Mouse (Mus musculus) CH12.LX (cell line): ENCODE data around the gene Frrs1. TPM values are rescaled to one million over a fixed set of nuclear protein-coding genes. Genes with fewer than 3 reads are reported as not detected.

Source experiments
- DNase-seq: peaks from one replicate; pipeline ENCODE4 v3.0.0-alpha.2; 2013; ENCODE audit errors: extremely low read depth
- H3K27ac ChIP-seq: 2 replicates; pipeline ENCODE4 v1.5.1; 2012; ENCODE audit warnings: low read depth, mild to moderate bottlenecking, control low read depth, moderate library complexity; ENCODE audit not compliant: insufficient read depth
- H3K27me3 ChIP-seq: replicated peaks from 2 replicates; pipeline ENCODE3; 2012; ENCODE audit warnings: inconsistent platforms
- H3K36me3 ChIP-seq, 2 experiments: replicated peaks in 1 of 2; 2 replicates each; pipeline versions ENCODE3 to v1.6.1; 2012; ENCODE audit warnings: inconsistent platforms in 1 of 2, low read length in 1 of 2, mild to moderate bottlenecking in 1 of 2, mixed read lengths in 1 of 2, moderate library complexity in 1 of 2; ENCODE audit not compliant: control insufficient read depth in 1 of 2, insufficient read depth in 1 of 2
- H3K4me1 ChIP-seq, 2 experiments: 2 replicates each; pipeline ENCODE4 v1.6.1; 2012; ENCODE audit warnings: inconsistent platforms in 1 of 2, moderate library complexity in 1 of 2; ENCODE audit not compliant: insufficient read depth in 2 of 2, control insufficient read depth in 1 of 2
- H3K4me2 ChIP-seq: 2 replicates; pipeline ENCODE4 v1.6.1; 2012; ENCODE audit warnings: low read depth, mild to moderate bottlenecking, control low read depth; ENCODE audit not compliant: poor library complexity, insufficient read depth, severe bottlenecking
- H3K4me3 ChIP-seq, 3 experiments: fragments of 150-350 bp in 1 of 3; sonication (generic) in 1 of 3; replicated peaks in 1 of 3; 2 replicates each; pipeline versions ENCODE3 to v1.5.1; 2011 to 2012; ENCODE audit warnings: low read depth in 2 of 3, low read length in 2 of 3, mild to moderate bottlenecking in 2 of 3, moderate library complexity in 2 of 3, control low read depth in 1 of 3, improper control_type of control experiment in 1 of 3, inconsistent platforms in 1 of 3, mixed read lengths in 1 of 3; ENCODE audit not compliant: poor library complexity in 1 of 3
- H3K79me2 ChIP-seq: replicated peaks from 2 replicates; pipeline ENCODE4 v1.6.1; 2012; ENCODE audit warnings: mild to moderate bottlenecking, moderate library complexity; ENCODE audit not compliant: control insufficient read depth, poor library complexity, insufficient read depth, severe bottlenecking; ENCODE audit errors: extremely low read depth
- H3K9ac ChIP-seq: 2 replicates; pipeline ENCODE4 v1.6.1; 2012; ENCODE audit warnings: low read depth, mild to moderate bottlenecking, control low read depth, moderate library complexity; ENCODE audit not compliant: insufficient read depth
- H3K9me3 ChIP-seq: replicated peaks from 2 replicates; pipeline ENCODE3; 2012; ENCODE audit warnings: low read length, inconsistent platforms, mixed read lengths
- BHLHE40 ChIP-seq: IDR thresholded peaks from 2 replicates; pipeline ENCODE4 v1.6.1; 2011; ENCODE audit warnings: mild to moderate bottlenecking, low read depth, low read length, improper control_type of control experiment
- CHD1 ChIP-seq: IDR thresholded peaks from 2 replicates; pipeline ENCODE4 v1.6.1; 2012; ENCODE audit warnings: low read depth, low read length, improper control_type of control experiment, inconsistent platforms
- CHD2 ChIP-seq: IDR thresholded peaks from 2 replicates; pipeline ENCODE4 v1.6.1; 2011; ENCODE audit warnings: low read length, improper control_type of control experiment
- CTCF ChIP-seq, 2 experiments: IDR thresholded peaks in 1 of 2; conservative IDR thresholded peaks in 1 of 2; 2 replicates each; pipeline ENCODE4 v1.5.1; 2011 to 2012; ENCODE audit warnings: low read depth in 2 of 2, low read length in 2 of 2, improper control_type of control experiment in 1 of 2, inconsistent platforms in 1 of 2, mild to moderate bottlenecking in 1 of 2, moderate library complexity in 1 of 2
- ELF1 ChIP-seq: IDR thresholded peaks from 2 replicates; pipeline ENCODE4 v1.6.1; 2014; ENCODE audit warnings: low read depth, mild to moderate bottlenecking, inconsistent platforms, low read length, improper control_type of control experiment
- ETS1 ChIP-seq: conservative IDR thresholded peaks from 2 replicates; pipeline ENCODE4 v1.6.1; 2012; ENCODE audit warnings: low read depth, mild to moderate bottlenecking, inconsistent platforms, low read length, improper control_type of control experiment, moderate library complexity
- MAFK ChIP-seq: IDR thresholded peaks from 2 replicates; pipeline ENCODE4 v1.6.1; 2011; ENCODE audit warnings: low read length, improper control_type of control experiment; ENCODE audit not compliant: insufficient replicate concordance
- MAX ChIP-seq: IDR thresholded peaks from 2 replicates; pipeline ENCODE4 v1.6.1; 2011; ENCODE audit warnings: low read length, improper control_type of control experiment
- MXI1 ChIP-seq: IDR thresholded peaks from 2 replicates; pipeline ENCODE4 v1.6.1; 2011; ENCODE audit warnings: mild to moderate bottlenecking, low read depth, low read length, improper control_type of control experiment
- MYC ChIP-seq: IDR thresholded peaks from 2 replicates; pipeline ENCODE4 v1.6.1; 2011; ENCODE audit warnings: low read depth, mild to moderate bottlenecking, improper control_type of control experiment, low read length
- UBTF ChIP-seq: IDR thresholded peaks from 2 replicates; pipeline ENCODE4 v1.6.1; 2012; ENCODE audit warnings: low read depth, mild to moderate bottlenecking, inconsistent platforms, low read length, improper control_type of control experiment, moderate library complexity
- USF1 ChIP-seq: IDR thresholded peaks from 2 replicates; pipeline ENCODE4 v1.6.1; 2014; ENCODE audit warnings: low read depth, mild to moderate bottlenecking, inconsistent platforms, low read length, improper control_type of control experiment
- ZC3H11A ChIP-seq: IDR thresholded peaks from 2 replicates; pipeline ENCODE4 v1.6.1; 2012; ENCODE audit warnings: low read depth, mild to moderate bottlenecking, inconsistent platforms, low read length, improper control_type of control experiment
- ZNF384 ChIP-seq: IDR thresholded peaks from 2 replicates; pipeline ENCODE4 v1.6.1; 2012; ENCODE audit warnings: low read depth, low read length, improper control_type of control experiment, inconsistent platforms
- dilution Hi-C: fragments of 300-500 bp; cut with MboI; formaldehyde crosslinking; loops from 2 replicates; pipeline ENCODE4 v1.14.3; 2020; ENCODE audit warnings: low sequenced_read_pairs; ENCODE audit not compliant: extremely low pct_unique_long_range_greater_than_20kb, extremely low pct_ligation_motif_present
- in situ Hi-C: fragments of 300-500 bp; cut with MboI; formaldehyde crosslinking; loops from 3 replicates; pipeline ENCODE4 v1.14.3; 2019; ENCODE audit warnings: low sequenced_read_pairs, low pct_ligation_motif_present, low pct_unique_long_range_greater_than_20kb, mixed read lengths
- polyA plus RNA-seq: library from polyadenylated mRNA; unstranded; fragments of >175 nt; gene quantifications from 2 replicates; pipeline ENCODE4 v1.2.1, GENCODE M21; 2012; ENCODE audit warnings: low read depth; ENCODE audit not compliant: insufficient read length
- total RNA-seq, 2 experiments: library from RNA; depleted of rRNA; stranded (reverse); fragments of 300-350 nt in 1 of 2; fragments of >200 nt in 1 of 2; gene quantifications; 2 replicates each; pipeline ENCODE4 v1.2.3; 2012 to 2014

Frrs1 gene
- total and polyA plus RNA-seq, 3 experiments: 11.0 to 34.9 (median 16.5) TPM

DNA sequence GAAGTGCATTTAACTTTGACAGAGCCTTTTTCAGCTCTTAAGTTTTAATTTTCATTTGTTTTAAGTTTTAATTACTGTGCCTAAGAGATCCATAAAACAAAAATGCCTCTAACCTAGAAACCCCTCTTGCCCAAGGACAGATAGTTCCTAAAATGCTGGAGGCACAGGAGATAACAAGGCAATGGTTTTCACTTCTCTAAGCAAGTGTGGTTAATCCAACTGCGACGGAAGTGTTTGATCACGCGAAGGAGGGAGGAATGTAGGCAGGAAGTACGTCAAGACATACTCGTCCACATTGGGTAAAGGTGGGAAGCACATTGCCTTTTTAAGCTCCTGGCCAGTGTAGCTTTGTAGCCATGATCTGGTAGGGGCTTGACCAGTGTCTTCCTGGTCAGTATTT, 1.7 kb upstream of the Frrs1 start:
- Histone ChIP-seq H3K27ac (no peak overlapping the region), H3K36me3 (no peaks in the 10 kb centered on the region), H3K4me1 (peaks cover 2 to 17% of the 10 kb centered on the region in 2 experiments; a peak in 2 of 4 replicates), H3K27me3 (no peaks in the 10 kb centered on the region), H3K9ac (no peak overlapping the region), H3K4me2 (no peak overlapping the region), H3K4me3 (no peak overlapping the region), H3K79me2 (no peaks in the 10 kb centered on the region), H3K9me3 (no peaks in the 10 kb centered on the region)
- DNase-seq: no peak
- dilution Hi-C loops (no loop called here), in situ Hi-C loops (no loop called here)
- TF ChIP-seq ZC3H11A: no peak
- no peak for TF ChIP-seq ELF1
- no peak for TF ChIP-seq BHLHE40
- TF ChIP-seq ZNF384: no peak
- TF ChIP-seq MAX: no peak
- no peak for TF ChIP-seq CHD1
- no peak for TF ChIP-seq UBTF
- TF ChIP-seq MAFK: no peak
- no peak for TF ChIP-seq MXI1
- TF ChIP-seq ETS1: no peak
- no peak for TF ChIP-seq MYC
- no peak for TF ChIP-seq CHD2
- TF ChIP-seq CTCF (conservative IDR thresholded peaks at IDR 0.05 in 1 of 2, IDR thresholded peaks at IDR 0.05 in 1 of 2; ENCODE audit: low read depth in 2 of 2, low read length in 2 of 2): no peak

DNA sequence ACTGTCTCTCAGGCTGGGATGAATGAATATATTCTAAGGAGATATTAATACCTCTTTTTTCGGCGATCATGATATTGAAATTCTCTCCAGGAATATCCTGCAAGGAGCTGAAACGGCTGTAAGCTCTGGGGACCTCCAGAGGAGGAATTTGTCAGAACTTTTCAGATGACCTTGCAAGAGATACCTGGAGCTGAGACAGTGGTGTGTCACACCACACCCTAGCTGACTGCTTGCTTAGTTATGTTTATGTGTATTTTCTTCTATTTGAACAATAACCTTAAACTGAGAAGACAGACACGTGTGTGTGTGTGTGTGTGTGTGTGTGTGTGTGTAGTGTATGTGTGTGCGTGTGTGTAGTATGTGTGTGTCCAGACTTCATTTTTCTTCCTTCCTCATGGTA, 488 bp downstream of the Frrs1 start:
- DNase-seq: no peak
- Histone ChIP-seq H3K4me2 (peak overlapping the region; percentile 82), H3K27me3 (no peaks in the 10 kb centered on the region), H3K27ac (no peak overlapping the region), H3K9me3 (no peaks in the 10 kb centered on the region), H3K4me1 (peaks cover 2 to 31% of the 10 kb centered on the region in 2 experiments; a peak in 2 of 4 replicates), H3K9ac (no peak overlapping the region), H3K36me3 (no peaks in the 10 kb centered on the region), H3K4me3 (no peak overlapping the region), H3K79me2 (no peaks in the 10 kb centered on the region)
- dilution Hi-C loops: no loop called here
- in situ Hi-C loops: no loop called here
- no peak for TF ChIP-seq USF1
